Mouse (Mus musculus): ENCODE data around the gene Lamb1.

Lamb1 gene

DNA sequence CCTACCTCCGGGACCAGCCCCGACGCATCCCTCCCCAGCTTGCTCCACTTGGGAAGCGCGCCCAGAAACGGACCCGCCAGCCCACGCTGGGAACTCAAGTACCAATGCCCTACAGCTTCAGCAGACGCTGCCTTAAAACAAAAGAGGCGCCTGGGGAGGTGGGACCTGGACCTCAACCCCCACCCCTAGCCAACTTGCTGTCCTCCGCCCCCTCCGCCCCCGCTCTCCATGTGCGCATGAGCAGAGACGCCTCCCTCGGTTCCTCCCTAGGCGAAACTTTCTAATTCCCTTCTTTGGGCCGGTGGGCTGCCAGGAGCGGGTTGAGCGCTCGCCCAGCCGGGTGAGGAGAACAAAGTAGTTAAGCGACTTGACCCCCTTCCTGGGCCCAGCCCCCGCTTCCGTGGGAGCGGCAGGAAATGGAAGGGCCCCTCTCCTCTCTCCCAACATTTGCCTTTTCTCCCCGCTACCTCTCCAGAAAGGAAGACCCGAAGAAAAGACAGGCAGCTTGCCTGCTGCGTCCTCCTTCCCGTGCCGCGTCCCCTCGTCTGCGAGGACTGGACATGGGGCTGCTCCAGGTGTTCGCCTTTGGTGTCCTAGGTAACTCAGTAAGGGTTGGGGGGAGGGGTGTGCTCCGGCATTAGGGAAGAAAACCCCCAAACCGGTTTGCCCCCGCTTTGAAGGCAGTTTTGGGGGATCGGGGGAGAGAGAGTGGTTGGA, at the start of gene Lamb1:
TSS of gene Lamb1 (plus strand) at position 230 of the 717 bp plus-strand sequence.
- peak; percentile 73 for DNase-seq (ENCODE audit: low read depth, low spot score)

DNA sequence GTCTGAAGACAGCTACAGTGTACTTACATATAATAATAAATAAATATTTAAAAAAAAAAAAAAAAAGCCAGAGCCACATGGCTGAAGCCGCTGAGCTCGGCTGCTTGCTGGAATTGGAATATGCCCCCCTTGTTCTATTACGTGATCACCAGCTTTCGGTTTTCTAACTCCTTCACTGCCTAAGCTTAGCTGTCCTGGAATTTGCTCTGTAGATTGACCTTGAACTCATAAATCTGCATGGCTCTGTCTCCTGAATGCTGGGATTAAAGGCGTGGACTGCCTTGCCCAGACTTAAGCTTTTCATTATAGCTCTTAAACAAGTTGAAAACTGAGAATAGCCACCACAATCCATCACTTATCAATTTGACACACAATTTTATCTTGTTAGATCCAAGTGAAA, 47.8 kb upstream of the Lamb1 start:
- no peak for DNase-seq (ENCODE audit: low read depth, low spot score)

DNA sequence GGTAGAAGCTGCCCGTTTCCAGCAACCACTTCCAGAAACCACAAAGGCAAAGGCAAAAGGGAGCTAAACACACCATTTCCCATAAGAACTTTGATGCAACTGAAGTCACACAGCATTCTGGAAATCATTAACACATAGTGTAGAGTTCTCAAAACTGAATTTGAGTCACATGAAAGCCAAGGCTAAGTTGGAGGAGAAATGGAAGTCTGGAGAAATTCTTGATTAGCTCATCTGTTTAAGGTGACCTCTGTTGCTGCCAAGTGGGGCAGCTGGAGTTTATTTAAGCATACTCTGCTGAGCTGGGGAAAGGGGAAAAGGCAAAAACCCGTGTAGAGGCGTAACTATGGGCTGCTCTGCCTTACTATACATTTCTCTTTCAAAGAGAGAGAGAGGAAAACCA, 46.3 kb upstream of the Lamb1 start:
- peak; percentile 51 for DNase-seq (ENCODE audit: low read depth, low spot score)

DNA sequence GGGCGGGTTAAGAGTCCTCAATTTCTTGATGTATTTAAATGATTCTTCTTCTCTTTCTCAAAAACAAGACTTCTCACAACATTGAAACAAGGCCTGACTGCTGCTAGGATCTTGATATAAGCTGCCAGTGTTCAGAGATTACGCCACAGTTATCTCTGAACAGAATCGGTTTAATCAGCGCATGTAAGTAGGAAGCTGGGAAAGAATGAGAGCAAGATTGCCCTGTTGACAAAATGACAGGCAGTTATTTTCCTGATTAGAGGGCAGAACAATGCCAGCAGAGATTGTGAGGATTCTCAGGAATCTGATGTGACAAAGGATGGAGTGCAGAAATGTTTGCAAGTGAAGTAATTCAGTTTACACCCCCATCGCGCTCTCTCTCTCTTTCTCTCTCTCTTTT, 43.5 kb upstream of the Lamb1 start:
- DNase-seq (ENCODE audit: low read depth, low spot score): no peak

DNA sequence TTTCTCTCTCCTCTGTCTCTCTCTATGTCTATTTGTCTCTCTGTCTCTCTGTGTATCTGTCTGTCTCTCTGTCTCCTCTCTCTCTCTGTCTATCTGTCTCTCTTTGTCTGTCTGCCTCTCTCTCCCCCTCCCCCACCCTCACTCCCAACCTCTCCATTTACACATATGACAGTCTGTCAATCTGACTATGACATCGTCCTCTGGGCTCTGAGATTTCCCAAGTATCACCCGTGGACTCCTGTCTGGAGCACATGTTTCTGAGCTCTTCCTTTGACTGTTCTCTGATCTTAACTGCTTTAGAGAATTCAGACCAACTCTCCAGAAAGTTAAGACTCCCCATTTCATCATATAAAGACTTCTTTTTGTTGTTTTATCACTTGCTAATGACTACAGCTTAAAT, 42.8 kb upstream of the Lamb1 start:
- DNase-seq (ENCODE audit: low read depth, low spot score): no peak

DNA sequence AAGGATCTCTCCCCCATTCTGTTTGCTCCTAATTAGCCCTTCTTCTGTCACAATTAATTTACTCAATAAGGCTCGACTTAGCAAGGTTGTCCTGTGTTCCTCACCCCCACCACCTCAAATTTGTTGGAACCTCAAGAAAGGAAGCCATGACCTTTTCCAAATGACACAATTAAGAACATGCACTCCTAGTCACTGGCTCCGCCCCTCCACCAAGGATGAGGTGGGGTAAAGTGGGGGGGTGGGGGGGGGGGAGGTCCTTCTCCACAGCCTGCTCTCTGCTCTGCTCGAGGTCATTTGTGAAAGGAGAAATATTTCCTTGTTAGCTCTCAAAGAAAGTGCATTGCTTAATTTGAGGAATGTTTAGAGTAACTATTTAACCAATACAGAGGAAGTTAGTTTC, 42.3 kb upstream of the Lamb1 start:
- DNase-seq (ENCODE audit: low read depth, low spot score): no peak

DNA sequence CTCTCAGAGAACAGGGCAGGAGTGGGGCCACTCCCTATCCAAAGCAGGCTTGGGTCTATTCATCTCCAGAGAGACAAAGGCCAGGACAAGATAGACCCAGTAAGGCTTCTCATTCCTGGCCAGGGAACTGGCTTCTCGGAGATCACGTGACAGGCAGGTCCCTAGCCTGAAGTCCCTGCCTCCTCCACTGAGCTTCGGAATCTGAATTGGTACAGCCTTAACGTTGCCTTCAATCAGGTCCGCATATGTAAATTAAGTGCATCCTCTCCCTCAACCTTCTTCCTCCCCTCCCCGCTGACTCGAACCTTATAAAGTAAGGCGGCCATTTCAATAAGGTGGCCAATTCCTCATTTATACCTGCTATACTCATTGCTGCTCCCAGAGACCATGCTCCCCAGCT, 39.6 kb upstream of the Lamb1 start:
- DNase-seq (ENCODE audit: low read depth, low spot score): no peak

DNA sequence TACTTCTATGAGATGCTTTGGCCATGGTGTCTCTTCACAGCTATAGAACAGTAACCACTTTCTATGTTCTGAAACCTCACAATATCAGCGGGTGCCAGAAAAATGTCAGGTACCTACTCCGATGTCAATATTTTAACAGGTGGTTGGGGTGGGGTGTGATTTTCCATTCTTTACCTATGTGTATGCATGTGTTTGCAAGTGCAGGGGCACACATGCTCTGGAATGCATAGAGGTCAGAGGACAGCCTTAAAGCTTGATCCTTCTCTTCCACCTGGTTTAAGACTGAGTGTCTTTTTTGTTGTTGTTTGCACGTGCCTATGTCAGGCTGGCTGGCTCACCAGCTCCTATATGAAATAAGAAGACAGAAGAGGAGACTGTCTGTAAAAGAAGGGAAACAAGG, 37.9 kb upstream of the Lamb1 start:
- no peak for DNase-seq (ENCODE audit: low read depth, low spot score)

DNA sequence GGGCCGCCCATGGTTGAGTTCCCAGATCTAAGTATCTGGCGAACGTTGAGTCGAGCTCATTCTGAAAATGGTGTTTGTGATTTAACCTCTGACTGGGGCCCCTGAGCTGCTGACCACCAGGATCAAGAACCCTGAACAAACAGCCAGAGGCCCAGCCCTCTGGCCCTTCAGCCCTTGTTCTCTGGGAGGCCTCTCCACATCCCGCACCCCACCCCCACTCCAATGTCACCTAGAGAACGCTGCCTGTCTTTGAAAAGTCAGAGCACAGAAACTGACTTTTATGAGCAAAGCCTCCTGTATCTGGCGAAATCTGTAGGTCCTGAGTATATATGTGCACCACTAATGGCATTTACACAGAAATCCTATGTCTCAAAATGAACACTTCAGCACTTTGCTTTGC, 36.2 kb upstream of the Lamb1 start:
- DNase-seq (ENCODE audit: low read depth, low spot score): no peak

DNA sequence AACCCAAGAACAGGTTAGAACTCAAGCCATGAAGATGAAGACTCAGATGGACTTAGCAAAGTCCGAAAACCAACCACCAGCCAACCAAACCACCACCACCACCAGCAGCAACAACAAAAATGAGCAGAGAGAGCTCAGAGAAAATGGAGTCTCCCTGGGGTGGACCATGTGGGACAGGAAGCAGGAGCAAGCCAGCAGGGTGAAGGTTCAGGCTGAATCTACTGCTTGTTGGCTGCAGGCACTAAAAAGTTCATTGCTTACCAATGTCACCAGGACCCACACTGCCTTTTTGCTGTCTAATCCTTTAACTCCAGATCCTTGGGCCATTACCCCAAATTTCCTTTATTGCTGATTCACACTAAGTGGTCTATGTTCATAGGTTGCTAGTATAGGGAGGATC, 32.4 kb upstream of the Lamb1 start:
- DNase-seq (ENCODE audit: low read depth, low spot score): no peak

DNA sequence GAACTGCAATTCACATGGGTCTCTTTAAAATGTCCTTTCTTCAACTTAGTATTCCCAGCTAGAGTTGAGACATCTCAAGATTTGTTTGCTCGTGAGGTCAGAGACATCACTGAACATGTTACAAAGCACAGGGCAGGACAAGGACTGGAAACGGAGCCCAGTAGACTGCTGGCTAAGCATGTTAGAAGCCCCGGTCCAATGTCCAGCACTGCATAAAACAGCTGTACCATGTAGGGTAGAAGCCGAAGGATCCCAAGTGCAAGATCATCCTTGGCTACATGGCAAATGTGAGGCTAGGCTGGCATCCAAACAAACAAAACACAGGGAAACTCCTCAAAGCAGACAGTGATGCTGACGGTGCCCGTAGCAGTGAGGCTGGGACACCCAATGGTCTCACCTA, 30.0 kb upstream of the Lamb1 start:
- DNase-seq (ENCODE audit: low read depth, low spot score): no peak

DNA sequence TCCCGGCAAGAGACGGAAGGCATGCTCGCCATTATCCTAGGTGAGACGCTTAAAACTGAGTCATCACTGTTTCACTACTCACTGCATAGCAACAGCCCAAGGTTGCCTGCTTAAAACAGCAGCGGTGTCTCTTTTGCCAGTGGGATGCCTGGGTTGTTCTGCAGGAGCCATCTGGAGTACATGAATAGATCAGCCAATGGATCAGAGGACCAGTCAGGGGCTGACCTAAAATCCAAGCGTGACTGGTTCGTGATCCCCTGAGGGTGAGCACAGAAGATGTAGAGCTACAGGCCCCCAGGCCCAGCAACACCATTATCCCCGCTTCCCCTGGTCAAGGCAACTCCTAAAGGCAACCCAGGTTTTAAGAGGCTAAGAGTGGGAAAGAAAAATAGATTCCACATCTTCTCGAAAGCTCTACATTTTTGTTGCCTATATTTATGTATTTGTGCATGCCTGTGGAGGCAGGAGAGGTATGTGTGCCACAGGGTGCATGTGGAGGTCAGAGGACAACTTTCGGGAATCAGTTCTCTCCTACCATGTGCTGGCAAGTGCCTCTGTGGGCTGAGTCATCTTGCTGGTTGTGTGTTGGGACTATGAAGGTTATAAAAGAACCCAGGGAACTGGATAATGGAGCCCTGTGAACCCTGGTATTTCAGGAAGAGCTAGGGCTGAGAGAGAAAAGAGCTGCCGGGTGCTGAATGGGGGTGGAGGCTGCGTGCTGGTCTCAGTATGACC, 28.0 kb upstream of the Lamb1 start:
- no peak for DNase-seq (ENCODE audit: low read depth, low spot score)

DNA sequence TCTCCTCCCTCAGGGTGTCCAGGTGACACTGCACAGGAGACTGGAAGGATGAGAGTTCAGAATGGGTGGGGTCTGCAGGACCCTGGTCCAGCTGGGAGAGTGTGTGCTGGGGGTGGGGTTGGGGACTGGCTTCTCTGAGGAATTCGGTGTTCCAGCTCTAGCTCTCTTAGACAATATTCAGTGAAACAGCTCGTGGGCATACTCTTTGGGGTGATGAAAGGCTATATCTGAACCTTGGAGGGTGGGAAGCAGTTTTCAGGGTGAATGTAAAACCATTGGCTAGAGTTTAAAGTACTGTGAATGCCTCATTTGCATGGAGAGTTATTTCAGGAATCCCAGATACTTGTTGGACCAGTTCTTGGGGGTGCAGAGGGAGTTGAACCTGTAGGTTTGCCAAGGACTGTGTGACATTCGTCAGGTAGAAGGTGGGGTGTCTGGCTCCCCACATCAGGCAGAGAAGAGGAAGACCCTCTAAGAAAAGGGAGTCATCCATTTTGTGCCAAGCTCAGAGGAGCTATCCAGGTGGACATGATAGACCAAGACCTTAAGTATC, 25.9 kb upstream of the Lamb1 start:
- DNase-seq (ENCODE audit: low read depth, low spot score): no peak

DNA sequence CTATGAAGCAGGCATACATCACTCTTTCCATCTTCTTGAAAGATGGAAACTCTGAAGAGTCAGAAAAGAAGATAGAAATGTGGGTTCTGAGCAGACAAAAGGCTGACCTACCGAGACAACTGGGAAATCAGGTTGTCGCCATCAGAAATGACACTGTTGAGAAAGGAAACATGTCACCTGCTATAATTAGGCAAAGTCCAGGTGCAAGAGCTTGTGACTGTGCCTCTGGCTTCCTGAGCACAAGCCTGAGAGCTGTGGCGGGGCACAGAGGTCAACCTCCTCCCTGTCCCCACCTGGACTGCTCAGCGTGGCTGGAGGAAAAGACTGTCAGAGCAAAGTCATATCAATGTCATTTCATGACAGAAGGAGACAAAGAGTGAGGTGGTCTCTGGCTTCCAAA, 25.2 kb upstream of the Lamb1 start:
- no peak for DNase-seq (ENCODE audit: low read depth, low spot score)

DNA sequence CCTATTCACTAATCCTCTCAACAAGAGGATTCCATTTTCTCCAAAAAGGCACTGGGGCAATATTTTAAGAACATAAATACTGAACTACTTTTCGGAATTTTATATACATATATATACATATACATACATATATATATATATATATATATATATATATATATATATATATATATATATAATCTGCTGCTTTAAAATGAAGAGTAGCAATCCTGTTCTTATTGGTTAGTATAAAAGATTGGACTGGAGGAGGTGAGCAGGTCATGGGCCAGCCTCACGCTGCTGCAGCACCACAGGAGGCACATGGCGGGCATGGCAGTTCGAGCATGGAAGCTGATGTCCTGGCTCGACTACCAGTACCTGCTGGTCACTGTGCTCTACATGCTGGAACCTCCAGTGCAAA, 24.6 kb upstream of the Lamb1 start, which contains the start of gene Gm6993:
TSS of gene Gm6993 (plus strand) at position 301 of the 400 bp plus-strand sequence.
- DNase-seq (ENCODE audit: low read depth, low spot score): no peak

DNA sequence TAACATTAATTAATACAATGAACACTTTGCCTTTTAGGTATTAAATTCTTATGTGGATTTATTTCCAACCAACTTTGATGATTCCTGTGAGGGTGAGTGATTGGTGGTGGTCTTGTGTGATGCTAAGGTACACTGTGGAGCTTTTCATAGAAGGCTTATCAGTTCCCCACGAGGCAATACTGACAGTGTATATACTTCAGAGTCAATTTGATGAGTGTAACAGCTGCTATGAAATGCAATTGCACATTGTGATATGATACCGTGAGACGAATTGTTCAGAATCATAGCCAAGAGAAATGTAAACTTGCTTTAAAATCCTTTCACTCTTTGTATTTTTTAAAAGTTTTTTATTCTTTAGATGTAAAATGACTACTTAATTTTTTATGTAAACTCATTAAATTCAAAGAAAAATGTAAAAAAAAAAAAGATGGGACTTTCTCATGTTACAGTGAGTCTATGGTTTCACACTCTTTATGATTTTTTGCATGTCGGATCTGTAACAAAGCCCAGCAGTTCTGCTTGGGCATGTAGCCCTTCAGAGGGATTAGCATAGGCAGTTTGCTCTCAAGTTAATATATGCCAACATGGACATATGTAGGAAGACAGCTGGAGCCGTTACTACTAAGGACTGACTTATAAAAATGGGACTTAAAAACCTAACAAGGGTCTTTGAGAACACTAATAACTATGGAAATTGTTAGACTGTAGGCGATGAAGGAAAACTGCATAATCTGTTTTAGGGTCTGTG, 23.3 kb upstream of the Lamb1 start:
- no peak for DNase-seq (ENCODE audit: low read depth, low spot score)

DNA sequence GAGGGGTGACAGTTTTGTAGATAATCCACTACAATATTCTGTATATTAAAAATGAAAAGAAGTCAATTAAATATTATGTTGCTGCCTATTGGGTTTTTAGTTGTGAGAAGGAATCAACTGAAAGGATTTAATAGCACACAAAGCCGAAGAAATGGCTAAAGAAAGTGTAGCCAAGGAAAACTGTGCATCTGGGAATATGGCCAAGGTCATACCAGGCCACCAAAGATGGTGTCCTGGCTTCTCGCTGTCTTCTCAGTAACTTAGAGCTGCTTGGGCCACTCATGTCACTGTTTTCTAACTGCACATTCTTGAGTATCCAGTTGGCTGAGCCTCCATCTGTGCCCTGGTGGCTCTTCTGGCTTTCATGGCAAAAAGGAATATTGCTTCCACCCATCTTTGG, 21.0 kb upstream of the Lamb1 start:
- DNase-seq (ENCODE audit: low read depth, low spot score): no peak

DNA sequence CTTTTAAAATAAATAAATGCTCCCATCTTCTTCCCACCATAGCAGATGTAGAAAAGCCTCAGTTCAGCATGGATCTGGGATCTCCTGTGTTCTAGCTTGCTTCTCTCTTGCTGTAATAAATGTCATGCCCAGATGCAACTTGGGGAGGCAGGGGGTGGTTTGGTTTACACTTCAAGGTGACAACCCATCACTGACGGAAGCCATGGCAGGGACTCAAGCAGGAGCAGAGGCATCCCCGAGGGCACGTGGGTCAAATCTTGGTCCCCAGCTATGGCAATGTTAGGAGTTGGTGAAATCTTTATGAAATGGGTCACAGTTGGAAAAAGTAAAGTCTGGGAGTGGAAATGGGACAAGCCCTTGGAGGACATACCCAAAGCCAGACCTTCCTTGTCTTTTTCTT, 20.3 kb upstream of the Lamb1 start:
- no peak for DNase-seq (ENCODE audit: low read depth, low spot score)

DNA sequence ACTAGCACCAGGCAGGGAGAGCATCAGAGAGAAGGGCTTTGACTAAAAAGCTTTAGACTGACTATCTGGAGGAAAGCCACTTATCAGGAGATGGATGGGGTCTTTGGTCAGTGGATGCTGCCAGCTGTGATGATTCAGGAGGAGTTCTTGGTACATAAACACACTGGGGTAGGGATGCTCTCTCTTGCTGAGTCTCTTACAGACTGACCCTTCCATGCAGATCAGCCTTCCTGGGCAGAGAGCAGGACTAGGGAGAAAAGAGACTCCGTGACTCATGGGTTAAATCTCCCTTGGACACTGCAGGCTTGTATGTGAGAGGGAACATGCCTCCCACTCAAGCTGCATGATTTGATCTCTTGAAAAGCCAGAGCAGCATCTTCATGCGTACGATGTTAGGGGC, 18.9 kb upstream of the Lamb1 start:
- no peak for DNase-seq (ENCODE audit: low read depth, low spot score)

DNA sequence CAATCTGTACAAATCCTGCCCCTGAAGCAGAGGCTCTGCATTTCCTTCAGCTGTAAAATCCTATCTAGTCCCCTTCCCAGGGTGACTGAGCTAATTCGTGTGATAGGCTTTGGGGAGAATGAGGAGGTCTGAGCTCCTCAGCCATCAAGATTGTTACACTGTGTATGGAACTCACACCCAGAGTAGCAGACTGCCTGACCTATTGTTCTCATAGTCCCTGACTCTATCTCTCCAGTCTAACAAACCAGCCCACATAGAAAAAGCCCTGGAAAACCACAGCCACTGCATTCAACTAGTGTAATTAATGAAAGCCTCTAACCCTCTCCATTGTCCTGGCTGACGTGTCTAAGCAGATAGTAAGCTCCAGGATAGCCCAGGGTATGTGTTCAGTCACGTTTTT, 18.4 kb upstream of the Lamb1 start:
- no peak for DNase-seq (ENCODE audit: low read depth, low spot score)

DNA sequence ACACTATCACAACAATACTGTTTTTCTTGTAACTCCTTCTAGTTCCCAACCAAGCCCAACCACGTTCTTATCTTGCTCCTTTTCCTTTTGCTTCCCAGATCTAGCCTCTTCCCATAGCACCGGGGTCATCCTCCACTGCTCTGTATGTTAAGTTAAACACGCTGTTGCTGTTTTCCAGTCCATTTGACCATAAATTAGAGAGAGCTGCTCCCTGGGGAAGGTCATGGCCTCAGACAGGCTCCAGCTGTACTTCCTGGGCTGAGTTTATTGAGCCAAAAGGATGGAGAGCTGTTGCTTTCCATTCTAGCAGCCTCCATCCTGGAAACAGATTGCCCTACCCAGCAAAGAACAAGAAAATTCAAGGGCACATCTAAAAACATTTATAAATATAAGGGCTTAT, 16.9 kb upstream of the Lamb1 start:
- no peak for DNase-seq (ENCODE audit: low read depth, low spot score)

DNA sequence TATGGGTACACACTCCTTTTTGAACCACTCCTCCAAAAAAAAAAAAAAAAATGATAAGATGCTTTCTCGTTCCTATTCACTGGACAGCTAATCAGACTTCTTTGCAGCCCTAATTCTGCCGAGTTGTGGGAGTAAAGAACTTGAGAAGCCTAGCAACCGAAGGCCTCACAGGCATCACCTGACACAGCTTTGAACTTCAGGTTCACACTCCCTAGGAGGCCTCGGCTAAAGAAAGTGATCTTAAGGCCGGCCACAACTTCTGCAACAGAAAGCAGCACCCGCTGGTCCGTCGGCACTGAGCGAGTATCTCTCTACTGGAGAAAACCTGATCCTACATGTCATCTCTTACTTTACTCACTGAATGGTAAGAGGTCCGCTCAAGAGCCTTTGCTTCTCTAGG, 16.4 kb upstream of the Lamb1 start:
- no peak for DNase-seq (ENCODE audit: low read depth, low spot score)
